Mouse (Mus musculus) right cerebral cortex, postnatal 25 days (tissue): ENCODE data around the gene Ppp4r3b.

Source experiments
- DNase-seq: peaks from one replicate; pipeline ENCODE4 v3.0.0; 2022

Gene Ppp4r3b

DNA sequence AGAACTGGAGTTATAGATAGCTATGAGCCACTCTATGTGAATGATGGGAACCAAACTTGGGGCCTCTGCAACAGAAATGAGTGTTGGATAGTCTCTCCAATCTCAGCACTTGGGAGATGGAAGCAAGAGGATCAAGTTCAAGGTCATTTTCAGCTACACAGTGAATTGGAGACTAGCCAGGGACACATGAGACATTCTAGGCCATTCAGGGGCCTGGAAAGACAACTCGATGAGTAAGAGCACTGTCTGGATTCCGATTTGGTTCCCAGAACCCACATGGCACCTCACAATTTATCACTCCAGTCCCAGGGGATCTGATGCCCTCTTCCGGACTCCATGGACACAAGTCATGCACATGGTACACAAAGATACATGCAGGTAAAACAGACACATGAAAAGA is 65.9 kb downstream of the Ppp4r3b start:
- DNase-seq = no peak

DNA sequence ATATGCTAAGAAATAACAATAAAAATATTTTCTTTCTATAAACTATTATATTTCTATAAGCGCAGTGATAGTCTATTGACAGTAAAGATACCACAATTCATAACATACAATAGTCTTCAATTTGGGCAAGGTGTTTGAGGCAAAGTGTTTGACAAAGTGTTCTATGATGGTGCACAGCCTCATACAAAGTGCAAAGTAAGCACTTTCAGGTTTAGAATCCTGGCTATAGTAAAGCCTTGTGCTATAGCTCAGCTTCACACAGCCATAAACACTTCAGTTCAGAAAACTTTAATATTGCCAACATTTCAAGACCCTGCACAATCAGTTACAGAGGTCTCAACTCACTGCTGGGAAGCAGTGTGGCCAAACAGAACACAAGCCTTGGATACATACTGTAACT is 66.7 kb downstream of the Ppp4r3b start:
- DNase-seq = no peak

DNA sequence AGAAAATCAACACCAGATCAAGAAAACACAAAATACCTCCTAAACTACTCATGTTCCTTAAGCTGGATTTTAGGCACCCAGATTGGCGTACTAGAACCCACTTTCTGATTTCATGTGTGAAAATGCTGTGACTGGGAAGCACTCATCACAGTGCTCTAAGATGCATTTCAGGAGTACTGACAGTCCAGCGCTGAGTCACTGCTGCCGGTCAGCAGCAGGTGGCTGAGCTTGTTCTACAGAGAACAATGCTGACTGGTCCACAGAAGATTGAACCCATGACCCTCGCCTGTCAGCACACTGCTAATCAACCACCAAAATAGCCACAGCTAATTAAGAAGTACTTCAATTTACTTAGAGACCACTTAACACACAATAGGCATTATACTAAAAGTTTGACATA is 69.3 kb downstream of the Ppp4r3b start:
- no peak for DNase-seq

DNA sequence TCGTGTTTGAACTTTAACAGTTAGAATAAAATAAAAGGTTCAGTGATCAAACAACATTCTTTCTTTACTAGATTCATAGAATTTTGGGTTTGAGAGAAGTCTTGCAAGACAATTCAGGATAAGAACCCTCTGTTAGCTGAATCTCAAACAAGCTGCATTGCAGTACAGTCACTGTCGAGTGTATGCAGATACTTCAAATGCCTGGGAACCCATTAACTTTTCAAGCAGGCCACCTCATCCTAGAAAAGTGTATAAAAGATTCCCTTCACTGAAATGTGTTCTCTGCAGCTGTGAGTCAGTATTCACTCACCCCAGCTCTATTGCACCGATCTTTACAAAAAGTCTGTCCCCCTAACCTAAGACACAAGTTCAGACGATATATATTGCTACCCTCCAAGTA is 73.3 kb downstream of the Ppp4r3b start:
- no peak for DNase-seq

DNA sequence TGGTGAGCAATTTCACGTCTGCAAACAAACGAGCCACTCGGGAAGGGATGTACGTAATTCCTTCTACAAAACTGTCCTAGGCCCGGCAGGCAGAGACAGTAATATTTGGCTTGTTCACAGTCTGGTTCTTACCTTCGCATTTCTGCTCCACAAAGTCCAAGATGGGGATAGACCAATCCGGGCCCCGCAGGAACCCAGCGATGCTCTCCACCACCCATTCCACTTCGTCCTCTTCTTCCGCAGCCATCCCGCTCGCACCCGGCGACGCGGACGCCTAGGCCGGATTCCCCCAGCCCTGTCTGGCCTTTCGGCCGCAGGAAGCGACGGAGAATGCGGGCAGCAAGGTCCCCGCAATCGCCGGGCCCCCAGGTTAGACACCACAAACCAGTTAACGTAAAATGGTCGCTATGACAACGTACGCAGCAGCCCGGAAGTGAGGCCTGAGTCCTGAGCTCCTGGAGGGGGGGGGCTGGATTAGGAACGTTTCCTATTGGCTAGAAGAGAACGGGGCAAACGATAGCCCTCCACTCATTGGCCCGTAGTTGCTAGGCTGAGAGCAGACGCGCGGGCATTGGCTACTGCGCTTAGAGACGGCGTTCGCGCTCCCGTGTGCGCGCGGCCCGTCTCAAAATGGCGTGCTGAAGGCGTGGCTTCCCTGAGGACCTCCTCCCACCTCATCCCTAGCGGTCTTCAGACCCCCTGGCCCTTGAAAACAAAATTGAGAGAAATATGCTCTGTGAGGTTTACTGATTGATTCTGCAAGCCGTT is 74.4 kb downstream of the Ppp4r3b start, which contains the start of gene Cfap36:
Gene Cfap36, minus strand, starts transcription at position 527 of the 768 bp plus-strand sequence.
- peak; percentile 89 for DNase-seq

DNA sequence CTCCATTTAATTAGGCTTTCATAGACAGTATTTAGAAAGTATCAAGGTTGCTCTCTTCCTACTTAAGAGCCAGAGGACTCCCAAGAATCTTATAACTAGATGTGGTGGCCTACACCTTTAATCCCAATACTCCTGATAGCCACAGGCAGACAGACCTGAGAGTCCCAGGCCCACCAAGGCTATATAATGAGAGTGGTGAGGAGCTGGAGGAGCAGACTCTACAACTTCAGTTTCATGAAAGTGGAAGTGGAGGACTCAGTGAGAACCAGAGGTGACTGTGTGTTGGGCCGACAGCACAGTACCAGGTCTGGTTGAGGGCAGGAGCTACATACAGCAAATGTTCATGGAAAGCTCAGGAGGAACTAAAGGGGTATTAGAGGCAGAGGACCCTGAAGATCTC is 75.0 kb downstream of the Ppp4r3b start:
- DNase-seq = no peak

DNA sequence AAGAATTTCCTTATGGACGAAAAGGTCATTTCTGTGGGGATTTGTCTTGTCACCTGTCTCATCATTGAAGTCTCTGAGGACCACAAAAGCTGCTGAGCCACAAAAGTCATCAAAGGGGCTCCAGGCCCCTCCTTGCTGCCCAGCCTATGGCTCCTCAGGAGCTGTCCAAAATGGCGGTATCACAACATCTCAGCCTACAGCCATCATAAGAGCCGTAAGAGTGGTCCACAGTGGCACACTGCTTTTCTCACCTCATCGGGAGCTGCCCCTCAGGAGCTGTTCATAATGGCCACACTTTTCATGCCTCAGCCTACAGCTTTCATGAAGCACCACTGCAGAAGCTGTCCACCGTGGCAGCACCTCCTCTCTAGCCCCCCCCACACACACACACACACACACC is 75.7 kb downstream of the Ppp4r3b start:
- DNase-seq = no peak

DNA sequence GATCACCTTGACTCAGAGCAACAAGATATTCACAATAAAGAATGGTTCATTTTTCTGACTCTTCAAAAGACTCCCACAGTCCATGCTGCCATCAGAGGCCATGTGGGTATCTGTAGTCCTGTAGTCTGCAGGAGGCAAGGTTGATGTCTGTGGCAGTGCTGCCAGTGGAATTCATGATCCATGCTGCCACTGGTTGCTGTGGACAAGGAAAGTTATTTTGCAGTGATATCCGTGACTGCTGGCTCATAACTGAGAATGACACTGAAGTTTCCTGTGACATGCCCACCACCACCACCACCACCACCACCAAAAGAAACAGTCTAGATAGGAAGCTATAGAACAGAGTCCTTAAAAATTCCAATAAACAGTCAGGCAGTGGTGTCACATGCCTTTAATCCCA is 82.0 kb downstream of the Ppp4r3b start:
- DNase-seq = no peak

DNA sequence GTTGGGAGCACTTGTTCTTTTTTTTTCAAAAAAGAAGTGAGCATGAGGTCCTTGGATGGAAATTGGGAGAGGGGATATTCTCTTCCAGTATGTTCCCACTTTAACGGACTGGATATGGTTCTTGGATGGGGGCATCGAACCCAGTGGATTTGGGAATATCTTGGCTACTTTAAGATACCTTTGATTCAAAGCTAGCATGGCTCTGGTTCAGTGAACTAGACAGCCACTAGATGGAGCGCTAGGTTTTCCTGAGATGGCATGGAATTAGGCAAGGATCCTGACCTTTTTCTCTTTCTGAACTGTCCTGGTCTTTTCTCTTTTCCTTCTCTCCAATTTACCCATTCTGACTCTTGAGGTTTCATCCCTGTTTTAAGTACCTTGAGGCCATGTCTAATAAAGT is 95.1 kb downstream of the Ppp4r3b start:
- DNase-seq = no peak
